Mouse (Mus musculus) cerebellum, adult 9-10 months (tissue): ENCODE results near the gene Pdzrn3.

Source experiments
- DNase-seq: peaks from one replicate; pipeline ENCODE4 v3.0.0; 2022

Gene Pdzrn3

DNA sequence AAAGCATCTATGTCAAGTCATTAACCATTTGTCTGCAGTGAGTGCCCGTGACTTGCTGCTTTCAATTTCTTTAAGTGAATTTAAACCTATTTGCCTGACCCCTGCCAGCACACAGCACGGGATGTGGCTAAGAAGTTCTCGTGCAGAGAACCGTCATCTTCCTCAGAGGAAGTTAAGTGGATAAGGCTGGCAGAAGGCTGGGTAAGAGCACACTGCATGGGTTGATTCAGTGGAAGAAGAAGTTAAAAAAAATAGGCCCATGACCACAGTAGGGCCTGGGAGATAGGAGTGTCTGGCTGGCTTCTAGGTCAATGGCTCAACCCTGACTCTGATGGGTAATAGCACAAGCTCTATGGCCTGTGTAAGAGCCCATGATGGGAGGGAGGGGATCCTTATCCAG is 131.6 kb downstream of the Pdzrn3 start:
- no peak for DNase-seq

DNA sequence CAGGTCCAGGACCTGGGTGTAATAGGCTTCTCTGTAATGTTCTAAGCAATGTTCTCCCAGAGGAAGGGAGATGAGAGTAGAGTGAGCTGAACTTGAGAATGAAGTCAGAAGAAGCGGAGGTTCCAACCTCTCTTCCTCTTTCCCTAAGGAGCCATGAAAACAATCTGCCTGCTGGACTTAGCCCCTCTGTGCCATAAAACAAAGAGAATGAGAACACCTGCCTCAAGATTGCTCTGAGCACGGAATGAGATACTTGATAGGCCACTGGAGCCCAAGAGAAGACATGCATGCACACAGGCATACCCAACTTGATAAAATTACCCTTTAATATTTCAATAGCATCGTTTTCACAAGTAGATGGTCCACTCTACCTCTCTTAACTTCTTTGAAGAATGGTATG is 133.3 kb downstream of the Pdzrn3 start:
- DNase-seq: no peak

DNA sequence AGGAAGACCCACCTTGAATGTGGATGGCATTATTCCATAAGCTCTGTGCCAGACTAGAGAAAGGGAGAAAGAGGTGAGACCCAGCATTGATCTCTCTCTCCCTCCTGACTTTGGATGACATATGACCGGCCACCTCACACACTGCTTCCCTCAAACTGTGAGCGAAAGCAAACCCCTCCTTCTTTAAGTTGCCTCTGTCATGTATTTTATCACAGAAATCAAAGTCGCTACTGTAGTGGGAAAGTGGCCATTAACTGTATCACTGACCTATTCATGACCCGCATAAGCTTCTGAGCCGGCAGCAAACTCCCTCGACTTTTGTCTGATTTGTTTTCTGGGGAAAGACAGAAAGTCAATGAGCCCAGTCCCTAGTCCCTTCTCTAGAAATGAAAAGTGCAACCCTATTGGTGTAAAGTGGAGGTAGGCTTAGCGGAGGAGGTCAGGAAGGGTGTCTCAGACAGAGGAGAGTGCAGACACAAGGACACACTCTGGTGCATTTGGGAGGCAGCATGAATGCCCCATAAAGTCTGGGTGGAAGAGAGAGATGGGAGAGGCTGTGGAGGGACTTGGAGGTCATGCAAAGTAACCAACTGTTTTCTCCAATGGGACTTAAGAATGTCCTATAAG is 134.4 kb downstream of the Pdzrn3 start:
- no peak for DNase-seq

DNA sequence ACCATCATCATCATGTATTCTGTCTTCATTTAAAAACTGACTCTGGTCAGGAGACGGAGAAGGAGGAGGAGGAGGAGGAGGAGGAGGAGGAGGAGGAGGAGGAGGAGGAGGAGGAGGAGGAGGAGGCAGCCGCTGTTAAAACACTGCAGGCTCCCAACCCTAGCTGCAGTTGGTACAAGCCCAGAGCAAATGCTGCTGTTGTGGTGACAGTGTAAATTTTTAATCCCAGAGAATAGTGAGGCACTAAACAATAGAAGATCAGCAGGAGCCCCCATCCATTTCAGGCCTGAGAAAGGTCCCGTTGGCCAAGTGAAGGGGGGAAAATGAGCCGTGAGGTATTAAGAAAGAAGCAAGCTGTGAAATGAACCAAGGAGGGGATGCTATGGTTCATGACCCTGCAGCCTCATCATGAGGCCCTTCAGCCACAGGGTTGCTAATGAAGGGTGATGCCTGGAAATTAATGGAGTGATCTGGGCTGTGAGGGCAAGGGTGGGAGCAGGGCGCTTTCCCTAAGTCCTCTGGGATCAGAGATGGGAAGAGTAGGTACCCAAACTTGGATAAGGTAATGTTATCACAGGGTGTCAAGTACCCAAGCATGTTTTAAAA is 141.0 kb downstream of the Pdzrn3 start:
- DNase-seq: no peak

DNA sequence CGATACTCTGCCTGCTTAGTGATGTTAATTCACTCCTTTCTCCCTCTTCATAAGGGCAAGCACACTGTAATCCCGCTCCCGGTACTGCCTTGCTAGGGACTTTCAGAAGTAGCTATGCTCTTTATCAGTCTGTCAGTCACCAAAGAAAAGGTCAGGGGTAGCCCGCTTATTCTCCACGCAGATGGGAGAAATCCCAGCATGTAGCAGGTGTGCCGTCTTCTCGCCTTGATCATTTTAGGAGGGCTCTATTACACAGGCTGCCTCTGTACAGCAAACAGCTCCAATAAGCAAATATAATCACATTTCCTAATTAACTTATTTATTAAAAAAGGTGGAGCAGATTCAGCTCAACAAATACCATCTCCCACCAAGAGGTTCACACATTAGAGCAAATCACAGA is 141.5 kb downstream of the Pdzrn3 start:
- no peak for DNase-seq

DNA sequence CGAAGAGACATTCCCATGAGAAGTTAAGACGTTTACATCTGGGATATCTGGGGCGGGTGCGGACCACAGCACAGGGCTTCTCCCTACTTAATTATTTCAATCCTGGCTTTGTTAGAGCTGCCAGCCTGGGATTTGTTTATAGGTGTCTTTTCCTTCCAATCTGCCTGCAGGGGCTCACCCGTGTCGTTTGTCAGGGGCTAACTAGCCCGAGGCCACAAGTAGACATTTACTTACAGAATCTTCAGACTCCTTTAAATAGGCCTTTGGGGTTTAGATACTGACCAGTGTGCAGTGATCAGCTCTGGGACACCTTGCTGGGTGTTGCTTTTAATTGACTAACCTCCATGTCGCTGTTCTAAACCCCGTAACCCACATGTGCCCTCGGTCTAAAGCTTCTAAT is 143.3 kb downstream of the Pdzrn3 start:
- DNase-seq: no peak

DNA sequence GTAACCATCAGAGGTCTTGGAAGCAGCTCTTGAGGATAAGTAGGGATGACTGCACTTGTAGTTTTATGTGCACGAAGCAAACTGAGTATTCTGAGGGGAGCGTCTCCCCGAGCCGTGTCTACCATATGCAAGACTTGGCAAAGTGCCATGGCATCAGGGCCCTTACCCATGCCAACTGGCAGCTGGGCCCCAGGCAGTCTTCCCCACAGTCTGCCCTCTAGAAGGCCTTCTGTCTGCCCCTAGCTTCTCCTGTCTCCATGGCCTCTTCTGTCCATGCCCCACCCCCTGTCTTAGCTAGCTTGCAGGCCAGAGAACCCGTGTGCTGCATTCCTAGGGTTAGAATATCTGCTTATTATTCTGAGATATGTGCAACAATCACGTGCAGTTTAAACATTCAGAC is 144.0 kb downstream of the Pdzrn3 start:
- no peak for DNase-seq

DNA sequence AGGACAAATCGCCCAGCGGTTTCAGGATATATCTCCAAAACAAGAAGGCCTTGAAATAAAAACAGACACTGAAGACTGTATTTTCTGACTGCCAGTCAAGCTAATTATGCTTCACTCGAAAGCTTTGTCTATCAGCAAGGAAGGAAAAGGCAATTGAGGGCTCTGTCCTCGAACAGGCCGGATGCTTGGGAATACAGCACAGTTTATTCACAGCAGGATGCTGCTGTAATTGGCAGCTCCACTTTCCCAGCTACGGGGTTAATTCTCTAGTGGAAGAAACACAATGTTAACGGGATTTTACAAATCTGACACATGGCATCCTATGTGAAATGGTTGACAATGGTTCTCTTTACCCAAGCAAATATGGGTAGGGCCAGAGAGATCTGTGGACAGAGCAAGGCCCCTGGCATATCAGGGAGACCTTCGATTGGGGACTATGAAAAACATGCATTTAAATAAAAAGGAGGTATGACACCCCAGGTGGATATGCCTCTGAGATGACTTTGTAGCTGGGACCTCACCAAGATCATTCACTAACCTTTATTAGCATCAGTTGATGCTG is 150.3 kb downstream of the Pdzrn3 start:
- DNase-seq: no peak

DNA sequence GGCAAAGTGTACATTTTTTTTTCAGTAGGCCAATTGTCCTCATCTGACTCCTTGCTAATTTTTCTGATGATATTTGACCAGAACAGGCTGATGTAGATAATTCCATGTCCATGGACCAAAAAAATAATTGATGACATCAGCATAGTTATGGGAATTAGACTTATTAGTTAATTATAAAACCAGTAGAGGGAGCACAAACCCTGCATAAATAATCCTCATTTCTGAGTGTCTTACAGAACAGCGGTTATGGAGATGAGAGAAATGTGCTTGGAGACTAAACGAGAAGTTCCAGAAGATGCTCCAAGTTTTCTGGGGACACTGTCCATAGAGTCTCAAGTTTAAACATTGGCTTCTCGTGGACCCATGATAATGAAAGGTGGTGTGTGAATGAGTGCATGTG is 157.4 kb downstream of the Pdzrn3 start:
- DNase-seq: no peak

DNA sequence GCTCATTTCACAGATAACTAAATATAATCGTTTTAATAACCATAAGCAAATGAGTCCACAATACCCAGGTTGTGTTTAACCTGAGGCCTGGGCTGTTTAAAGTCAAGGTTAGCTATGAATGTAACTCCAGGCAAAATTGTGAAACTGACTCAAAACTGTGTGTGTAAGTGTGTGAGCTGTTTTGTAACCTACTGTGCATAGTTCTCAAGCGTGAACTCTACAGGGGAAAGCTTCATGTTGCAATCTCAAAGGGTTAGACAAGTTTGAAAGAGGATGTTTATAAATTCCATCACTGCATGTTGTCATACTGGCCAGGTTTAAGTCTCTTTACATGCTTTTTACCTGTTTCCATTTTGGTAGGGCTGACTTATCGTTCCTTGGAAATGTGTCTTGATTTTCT is 158.7 kb downstream of the Pdzrn3 start:
- no peak for DNase-seq

DNA sequence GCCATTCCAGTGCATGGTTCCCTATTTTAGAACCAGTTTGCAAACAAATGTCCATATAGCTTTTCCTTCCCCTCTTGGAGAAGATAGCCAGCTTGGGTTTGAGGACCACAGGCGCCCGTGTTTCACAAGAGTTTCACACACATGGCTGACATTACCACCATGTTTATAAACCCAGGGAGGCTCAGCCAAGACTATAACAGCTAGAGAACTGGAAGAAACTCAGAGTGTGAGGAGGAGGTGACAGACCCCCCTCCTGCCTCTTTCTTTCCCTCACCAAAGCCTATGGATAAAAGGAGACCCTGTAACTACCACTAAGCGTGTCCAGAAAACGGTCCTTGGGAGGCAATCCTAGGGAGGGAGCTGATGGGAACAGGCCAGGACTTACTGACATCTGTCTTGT is 159.5 kb downstream of the Pdzrn3 start:
- no peak for DNase-seq

DNA sequence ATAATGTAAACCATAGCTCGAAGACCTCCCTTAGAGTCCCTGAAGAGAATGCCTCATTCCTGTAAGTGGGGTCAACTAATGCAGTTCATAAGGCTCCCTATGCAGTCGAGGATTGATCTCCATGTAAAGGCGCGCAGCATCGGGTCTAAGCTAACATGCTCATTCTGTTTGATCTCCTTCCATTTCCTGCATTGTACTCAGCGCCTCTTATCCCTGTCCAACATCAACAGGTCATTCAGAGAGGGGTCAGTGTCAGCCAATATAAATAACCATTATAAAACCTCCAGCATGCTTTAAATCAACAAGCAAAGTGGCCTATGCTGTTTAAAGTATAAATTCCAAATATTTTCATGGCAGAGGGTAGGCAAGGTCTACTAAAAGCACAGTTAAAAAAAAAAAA is 159.9 kb downstream of the Pdzrn3 start:
- no peak for DNase-seq

DNA sequence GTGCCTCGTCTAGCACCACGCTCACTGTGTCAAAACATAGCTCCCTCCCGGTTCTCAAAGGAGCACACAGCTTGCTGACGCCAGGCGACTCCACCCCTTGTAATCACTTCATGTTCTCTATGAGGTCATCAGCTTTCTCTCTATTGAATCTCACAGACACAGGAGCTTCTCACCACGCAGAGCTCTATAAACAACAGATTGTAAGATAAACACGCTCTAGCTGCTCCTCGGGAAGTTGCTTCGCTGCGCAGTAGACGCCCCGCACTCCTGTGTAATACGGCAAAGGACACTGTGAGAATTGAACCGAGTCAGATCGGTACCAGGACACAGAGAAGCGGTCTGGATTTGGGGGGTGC is 162.3 kb downstream of the Pdzrn3 start:
- no peak for DNase-seq

DNA sequence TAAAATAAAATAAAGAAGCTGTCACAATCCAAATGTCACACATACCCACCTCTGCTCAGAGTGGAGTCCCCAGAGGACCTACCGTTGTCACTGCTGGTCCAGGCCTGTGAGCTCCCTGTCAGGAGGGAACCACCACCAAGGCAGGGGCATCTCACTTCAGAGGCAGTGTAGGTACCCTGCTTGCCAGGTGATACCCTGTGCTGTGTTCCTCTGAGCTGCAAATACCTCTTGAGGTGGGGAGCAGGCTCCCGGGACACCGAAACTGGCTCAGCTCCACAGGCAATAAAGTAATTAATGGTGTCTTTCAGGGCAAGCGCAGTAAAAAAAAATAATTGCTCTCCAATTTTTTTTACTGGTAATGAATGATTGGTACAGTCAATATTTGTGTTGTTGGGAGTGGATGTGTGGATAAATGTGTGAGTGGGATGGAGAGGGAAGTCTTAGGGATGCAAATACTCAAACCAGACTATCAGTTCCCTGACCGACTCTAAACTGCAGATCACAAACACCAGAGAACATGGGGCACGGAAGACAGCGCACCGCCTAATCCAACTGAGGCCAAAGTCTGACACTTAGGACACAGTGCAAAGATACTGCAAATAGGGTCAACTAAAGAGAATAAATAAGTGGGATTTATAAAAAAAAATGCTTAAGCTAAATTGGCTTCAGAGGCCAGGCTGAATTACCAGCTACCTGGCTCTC is 162.8 kb downstream of the Pdzrn3 start:
- DNase-seq: no peak

DNA sequence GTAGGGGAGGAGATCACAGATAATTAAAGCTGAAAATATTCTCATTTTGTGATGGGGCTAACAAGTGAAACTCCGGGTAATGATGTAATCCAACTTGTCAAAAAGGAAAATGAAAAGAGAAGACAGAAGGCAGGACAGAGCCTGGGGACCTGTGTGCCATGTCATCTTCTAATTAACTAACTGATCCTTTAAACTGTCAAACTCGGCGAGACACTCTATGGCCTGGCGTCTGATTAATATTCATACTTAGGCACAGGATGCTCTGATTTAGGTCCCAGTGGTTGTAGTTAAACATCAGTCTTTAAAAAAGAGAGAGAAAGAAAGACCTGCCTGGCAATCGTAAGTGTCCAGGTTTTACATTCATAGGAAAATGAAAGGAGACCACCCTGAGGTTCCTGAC is 164.6 kb downstream of the Pdzrn3 start:
- DNase-seq: no peak

DNA sequence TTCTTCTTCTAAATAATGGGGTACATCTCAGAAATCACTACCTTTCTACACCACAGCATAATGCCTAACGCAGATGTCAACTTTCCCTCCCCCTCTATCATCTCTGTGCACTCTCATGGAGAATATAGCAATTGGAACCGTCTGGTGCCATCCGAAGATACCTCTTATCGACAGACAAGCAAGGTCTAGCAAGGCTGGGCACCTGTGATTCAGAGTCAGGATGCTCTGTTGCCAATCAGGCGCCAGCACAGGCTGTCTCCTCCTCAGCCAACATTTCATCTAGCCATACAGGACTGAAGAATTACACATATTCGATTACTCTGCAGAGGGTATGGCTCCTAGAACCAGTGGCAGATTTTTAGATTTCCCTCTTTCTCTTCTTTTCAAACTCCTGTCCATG is 165.6 kb downstream of the Pdzrn3 start:
- no peak for DNase-seq

DNA sequence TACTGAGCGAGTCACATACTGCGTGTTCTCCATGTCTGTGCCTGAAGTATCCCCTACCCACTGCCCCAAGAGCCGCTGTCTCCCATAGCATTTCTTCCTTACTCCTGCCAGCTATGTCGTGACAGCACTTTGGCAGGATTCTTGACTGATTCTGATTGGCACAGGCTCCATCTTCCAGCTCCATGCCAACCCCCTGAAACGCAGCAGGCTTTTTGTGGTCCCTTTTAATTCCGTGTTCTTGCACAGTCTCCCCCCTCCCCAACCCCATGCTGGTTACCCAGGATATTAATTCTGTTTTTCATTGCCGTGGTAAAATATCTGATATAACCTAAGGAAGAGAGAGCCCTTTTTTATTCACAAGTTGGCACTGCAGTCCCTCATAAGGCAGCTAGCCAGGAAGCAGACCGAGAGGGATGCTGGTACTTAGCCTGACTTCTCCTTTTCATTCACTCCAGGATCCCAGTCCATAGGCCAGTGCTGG is 166.3 kb downstream of the Pdzrn3 start:
- peak; percentile 7 for DNase-seq

DNA sequence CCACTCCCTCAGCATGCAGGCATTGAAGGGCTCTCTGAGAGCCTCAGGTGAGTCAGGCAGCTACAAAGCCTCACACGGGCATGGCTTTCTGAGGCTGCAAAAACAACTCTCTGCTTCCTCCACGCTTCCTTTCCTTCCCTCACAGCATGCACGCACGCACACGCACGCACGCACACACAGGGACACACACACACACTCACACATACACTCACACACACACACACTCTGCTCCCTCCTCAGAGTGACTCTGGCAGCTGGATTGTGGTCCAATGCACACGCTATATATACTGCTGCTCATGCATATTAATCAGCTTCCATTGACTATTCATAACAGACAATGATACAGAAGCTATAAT is 178.8 kb downstream of the Pdzrn3 start:
- no peak for DNase-seq

DNA sequence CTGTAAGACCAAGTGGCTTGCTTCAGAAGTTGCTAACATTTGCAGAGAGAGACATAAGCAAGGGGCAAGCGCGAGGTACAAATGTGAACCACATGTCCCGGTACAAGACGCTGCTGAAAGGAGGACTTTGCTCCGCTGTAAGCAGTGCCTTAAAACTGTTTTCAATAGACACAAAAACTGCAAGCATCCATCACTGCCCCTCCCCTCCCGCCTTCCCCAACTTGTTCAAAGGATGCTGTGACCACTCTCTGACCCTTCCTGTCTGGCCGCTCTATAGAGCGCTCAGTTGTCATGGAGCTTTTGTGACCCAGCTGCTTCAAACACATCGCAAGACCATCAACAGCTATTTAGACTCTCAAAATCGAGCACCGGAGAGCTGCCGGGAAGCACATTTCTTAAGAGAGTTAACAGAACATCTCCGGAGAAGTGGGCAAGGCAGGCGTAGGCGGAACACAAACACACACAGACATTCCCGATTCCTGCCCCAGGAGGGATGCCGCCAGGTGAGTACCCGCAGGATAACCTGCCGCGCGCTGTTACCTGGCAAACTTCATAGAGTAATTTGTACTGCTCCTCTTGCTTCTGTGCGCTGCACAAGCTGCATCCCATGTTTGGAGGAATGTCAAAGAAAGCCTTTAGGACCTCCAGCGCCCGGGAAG is 179.3 kb downstream of the Pdzrn3 start:
- no peak for DNase-seq

DNA sequence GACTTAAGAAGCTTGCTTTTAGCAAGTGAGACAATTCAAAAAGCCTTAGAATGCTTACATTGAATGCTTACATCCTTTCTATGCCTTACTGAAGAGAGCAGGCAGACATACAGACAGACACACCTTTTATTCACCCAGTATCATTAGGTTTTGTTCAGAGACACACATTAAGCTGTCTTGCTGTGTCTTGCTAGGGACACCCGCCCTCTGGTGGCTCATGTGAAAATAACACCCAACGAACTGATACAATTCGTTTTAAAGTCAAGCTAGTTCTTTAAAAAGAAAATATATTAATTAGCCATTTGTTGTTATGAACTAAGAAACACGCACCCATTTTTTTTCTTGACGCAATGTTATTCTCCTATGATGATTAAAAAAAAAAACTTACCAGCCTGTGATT is 180.1 kb downstream of the Pdzrn3 start:
- DNase-seq: peak; percentile 72

DNA sequence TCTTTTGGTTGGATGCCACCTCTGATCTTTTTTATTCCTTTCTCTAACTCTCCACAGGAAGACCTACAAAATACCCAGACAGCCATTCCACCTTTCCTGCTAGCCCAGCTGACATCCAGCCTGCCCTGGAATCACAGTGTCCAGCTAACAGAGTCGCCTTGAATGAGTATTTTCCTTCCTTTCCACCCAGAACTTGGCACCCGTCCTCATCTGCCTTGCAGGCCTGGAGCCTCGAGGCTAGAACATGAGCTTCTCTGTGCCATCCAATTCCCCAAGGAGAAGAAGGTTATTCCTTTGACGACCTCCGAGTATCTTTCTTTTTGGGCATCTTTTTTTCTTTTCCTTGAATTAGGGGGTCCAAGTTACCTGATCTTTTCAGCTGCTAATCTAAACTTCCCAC is 181.8 kb downstream of the Pdzrn3 start:
- DNase-seq: no peak

DNA sequence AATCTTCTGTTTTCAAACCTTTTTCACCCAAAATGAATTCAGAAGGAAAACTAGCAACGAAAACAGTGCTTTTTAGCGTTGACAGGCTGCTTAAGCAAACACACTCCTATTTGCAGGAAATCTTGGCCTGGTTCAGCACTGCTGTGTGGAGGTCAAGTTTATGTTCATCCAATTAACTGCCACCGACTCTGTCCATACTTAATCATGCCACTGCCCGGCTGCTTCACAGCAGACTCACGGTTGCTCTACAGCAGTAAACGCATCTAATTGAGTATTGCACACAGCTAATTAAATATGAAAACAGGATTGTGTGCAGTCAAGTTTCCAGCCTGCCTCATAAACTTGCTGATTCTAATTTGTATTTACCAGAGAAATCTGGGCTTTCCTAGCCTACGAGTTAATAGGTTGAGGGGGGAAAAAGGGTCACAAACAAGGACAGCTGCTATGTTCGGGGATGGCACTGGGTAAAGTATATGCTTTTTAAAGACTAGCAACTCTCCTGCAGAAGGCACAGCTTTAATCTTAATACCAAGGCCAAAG is 183.2 kb downstream of the Pdzrn3 start:
- no peak for DNase-seq

DNA sequence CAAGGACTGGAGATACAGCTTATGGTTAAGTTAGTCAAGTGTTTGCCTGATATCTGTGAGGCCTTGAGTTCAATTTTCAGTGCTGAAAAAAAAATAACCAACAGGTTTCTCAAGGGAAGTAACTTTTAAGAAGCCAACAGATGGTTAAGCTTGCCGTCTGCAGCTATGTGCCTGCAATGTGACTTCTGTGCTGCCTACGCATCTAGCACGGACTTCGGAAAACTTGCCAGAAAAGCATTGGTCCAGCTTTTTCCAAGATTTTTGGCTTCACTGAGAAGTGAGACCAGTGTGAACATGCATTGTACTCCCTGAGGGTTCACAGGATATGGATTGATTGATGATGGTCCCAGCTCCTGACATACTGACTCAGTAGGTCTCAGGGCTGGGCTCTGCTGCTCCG is 186.1 kb downstream of the Pdzrn3 start:
- no peak for DNase-seq

DNA sequence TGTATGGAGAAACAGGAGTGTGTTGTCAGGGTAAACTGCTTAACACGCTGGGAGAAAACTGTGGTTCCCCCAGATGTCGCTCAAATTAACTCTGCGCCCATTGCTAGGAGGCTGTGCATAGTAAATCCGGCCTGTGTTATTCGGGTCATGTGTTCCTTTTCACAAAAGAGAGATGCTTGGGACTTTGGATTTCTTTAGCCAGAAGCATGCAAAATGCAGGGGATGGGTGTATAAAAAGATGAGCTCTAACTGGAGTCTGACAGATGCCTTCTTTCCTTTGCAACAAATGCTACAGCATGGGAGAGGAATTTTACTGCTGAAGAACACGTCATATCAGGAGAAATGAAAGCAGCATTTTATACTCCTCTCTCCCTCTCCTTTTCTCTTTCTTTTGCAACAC is 190.4 kb downstream of the Pdzrn3 start:
- no peak for DNase-seq
